Mouse (Mus musculus): ENCODE measurements around the gene Stab1. TPM values are rescaled to one million over a fixed set of nuclear protein-coding genes. Genes with fewer than 3 reads are reported as not detected.
A peak's percentile ranks its signal among the peaks of the same experiment; 100 is the strongest.

The Stab1 gene
- polyA plus RNA-seq, 1 experiment from 2014 or later = 18.5 TPM

DNA sequence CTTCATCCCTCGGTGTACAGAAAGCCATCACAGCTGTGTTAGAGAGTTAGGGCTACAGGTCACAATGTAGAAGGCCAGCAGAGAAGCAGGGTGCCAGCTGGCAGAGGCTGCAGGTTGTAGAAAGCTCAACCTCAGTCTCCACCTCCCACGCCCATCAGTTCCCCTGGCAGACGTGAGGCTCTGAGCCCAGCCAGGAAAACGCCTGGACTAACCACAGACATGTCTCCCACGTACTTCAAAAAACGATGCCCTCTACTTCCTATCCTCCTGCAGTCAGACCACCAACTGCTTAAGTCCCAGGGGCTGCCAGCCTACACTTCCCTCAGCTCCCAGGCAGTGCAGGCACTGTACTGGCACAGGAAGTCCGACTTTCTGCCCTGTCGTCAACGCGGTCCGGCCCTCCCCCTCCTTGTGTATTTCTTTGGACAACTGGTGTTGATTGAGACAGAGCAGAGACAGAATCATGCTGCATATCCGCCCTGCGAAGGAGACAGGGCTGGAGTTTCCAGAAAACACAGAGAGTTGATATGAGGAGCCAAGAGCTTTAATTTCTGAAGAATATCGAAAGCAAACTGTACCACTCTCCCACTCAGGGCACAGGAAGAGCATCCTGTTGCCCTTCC, 26.6 kb upstream of the Stab1 start:
- no peak for ATAC-seq (ENCODE audit: low read depth)
- Histone ChIP-seq H3K4me3 (replicated peaks) (no peak overlapping the region), H3K36me3 (peaks cover 89% of the 10 kb centered on the region), H3K9me3 (replicated peaks) (no peaks in the 10 kb centered on the region), H3K4me1 (replicated peaks) (peaks cover 42% of the 10 kb centered on the region), H3K27ac (peak overlapping the region; percentile 35; the same call in 1 of the 2 replicates), H3K4me2 (no peak overlapping the region), H3K9ac (no peak overlapping the region), H3K27me3 (no peaks in the 10 kb centered on the region)
- no peak for DNase-seq
- 71% methylated on average over 14 of the region's 14 CpGs for WGBS (ENCODE audit: insufficient replicate concordance)

DNA sequence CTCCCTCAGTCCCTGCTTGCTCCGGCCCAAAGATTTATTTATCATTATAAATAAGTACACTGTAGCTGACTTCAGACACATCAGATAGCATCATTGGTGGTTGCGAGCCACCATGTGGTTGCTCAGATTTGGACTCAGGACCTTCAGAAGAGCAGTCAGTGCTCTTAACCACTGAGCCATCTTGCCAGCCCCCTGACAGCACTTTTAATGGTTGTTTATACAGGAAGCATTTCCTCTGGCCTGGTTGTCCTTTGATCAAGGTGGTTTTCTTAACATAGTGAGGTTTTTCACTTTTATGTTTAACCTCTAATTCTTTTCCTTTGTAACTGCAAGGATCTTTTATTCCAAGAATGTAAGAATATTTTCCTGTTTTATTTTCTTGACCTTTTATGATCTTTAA, 26.0 kb upstream of the Stab1 start:
- Histone ChIP-seq H3K4me3 (replicated peaks) (no peak overlapping the region), H3K9me3 (replicated peaks) (no peaks in the 10 kb centered on the region), H3K36me3 (peaks cover 90% of the 10 kb centered on the region), H3K4me1 (replicated peaks) (peaks cover 39% of the 10 kb centered on the region), H3K9ac (no peak overlapping the region), H3K27ac (no peak overlapping the region), H3K4me2 (no peak overlapping the region), H3K27me3 (no peaks in the 10 kb centered on the region)
- WGBS (ENCODE audit: insufficient replicate concordance) = 59% methylated on average over 2 of the region's 2 CpGs
- no peak for DNase-seq
- no peak for ATAC-seq (ENCODE audit: low read depth)

DNA sequence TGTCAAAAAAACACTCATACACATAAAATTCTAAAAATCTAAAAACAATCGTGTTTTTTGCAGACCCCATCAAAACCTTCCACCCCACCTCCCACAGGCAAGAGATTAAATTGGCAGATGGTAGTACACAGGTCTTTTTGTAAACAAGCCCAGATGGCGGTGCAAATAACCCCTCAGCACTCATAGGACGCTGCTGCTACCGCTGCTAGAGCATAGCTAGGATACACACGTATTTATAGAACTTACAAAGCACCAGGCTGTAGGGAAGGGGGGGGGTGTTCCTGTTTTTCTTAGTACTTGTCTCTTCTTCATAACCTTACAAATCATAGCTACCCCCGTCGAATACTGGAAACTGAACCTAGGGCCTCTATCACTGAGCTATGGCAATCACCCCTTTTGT, 25.4 kb upstream of the Stab1 start:
- no peak overlapping the region for H3K27ac ChIP-seq
- H3K9ac ChIP-seq = no peak overlapping the region
- H3K4me3 ChIP-seq (replicated peaks) = no peak overlapping the region
- H3K27me3 ChIP-seq = no peaks in the 10 kb centered on the region
- ATAC-seq (ENCODE audit: low read depth) (no peak), DNase-seq (no peak)
- peaks cover 38% of the 10 kb centered on the region for H3K4me1 ChIP-seq (replicated peaks)
- no peaks in the 10 kb centered on the region for H3K9me3 ChIP-seq (replicated peaks)
- 79% methylated on average over 7 of the region's 7 CpGs for WGBS (ENCODE audit: insufficient replicate concordance)
- H3K4me2 ChIP-seq = no peak overlapping the region
- peaks cover 90% of the 10 kb centered on the region for H3K36me3 ChIP-seq

DNA sequence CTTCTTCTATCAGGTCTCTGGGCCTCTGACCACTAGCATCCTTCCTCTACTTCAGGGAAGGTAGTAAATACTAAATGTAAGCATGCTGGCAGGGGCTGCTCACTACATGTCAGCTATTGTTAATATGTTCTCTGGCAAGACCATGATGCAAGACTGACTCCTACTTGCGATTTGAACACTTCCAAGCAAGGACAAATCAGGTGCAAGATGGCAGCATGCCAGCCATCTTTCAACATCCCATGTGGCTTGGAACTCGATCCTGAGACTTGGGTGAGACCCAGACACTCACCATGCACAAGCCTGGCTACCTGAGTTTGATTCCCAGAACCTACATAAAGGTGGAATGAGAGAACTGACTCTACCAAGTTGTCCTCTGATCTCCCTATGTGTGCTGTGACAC, 23.5 kb upstream of the Stab1 start:
- Histone ChIP-seq H3K4me3 (replicated peaks) (no peak overlapping the region), H3K27me3 (no peaks in the 10 kb centered on the region), H3K4me2 (no peak overlapping the region), H3K9ac (no peak overlapping the region), H3K4me1 (replicated peaks) (peaks cover 23% of the 10 kb centered on the region), H3K27ac (no peak overlapping the region), H3K36me3 (peaks cover 94% of the 10 kb centered on the region), H3K9me3 (replicated peaks) (no peaks in the 10 kb centered on the region)
- 73% methylated on average over 2 of the region's 2 CpGs for WGBS (ENCODE audit: insufficient replicate concordance)
- no peak for DNase-seq
- no peak for ATAC-seq (ENCODE audit: low read depth)

DNA sequence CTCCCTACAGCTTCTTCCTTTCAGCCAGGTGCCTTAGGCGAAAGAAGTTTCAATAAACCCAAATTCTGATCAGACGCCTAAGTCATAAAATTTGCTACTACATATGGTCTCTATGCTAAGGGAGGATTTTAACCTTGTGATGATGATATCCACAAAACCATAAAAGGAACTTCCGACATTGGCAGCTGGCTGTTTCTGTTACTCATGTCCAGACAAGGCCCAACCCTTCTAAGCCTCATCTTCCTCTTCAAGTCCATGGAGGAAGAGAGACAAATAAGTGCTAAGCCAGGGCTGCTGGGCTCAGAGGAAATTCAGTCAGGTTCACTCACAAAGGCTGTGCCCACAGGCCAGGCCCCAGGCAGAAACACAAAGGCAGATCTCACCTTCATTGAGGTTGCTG, 20.9 kb upstream of the Stab1 start:
- Histone ChIP-seq H3K36me3 (peaks cover 100% of the 10 kb centered on the region), H3K4me3 (replicated peaks) (no peak overlapping the region), H3K27me3 (no peaks in the 10 kb centered on the region), H3K9ac (no peak overlapping the region), H3K27ac (peak overlapping the region; percentile 50), H3K9me3 (replicated peaks) (no peaks in the 10 kb centered on the region), H3K4me2 (no peak overlapping the region), H3K4me1 (replicated peaks) (peaks cover 17% of the 10 kb centered on the region)
- DNase-seq (no peak), ATAC-seq (ENCODE audit: low read depth) (no peak)
- WGBS (ENCODE audit: insufficient replicate concordance) = 83% methylated on average over 3 of the region's 3 CpGs

DNA sequence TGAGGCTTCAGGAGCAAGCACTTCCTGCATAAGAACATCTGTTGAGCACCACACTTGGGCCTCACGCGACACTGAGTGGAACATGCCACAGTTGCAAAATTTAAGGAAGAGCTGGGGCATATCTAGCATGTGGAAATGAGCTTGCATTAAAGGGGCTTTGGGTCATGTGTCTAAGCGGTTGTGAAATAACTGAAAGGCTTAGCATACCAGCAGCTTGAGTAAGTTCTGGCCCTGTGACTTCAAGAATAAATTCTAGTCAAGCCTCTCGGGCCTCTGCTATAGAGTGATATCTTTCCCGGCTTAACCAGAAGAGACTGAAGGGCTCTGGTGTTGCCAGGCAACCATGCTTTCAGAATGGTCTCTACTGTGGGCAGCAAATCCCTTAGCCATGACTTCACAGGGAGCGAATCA, 20.3 kb upstream of the Stab1 start:
- H3K4me3 ChIP-seq (replicated peaks) = no peak overlapping the region
- no peak overlapping the region for H3K4me2 ChIP-seq
- WGBS (ENCODE audit: insufficient replicate concordance) = 72% methylated on average over 6 of the region's 6 CpGs
- peaks cover 100% of the 10 kb centered on the region for H3K36me3 ChIP-seq
- ATAC-seq (ENCODE audit: low read depth) (peak; percentile 25; the same call in 1 of the 2 replicates), DNase-seq (no peak)
- no peaks in the 10 kb centered on the region for H3K27me3 ChIP-seq
- H3K9me3 ChIP-seq (replicated peaks) = no peaks in the 10 kb centered on the region
- no peak overlapping the region for H3K9ac ChIP-seq
- peak overlapping the region; percentile 50 for H3K27ac ChIP-seq
- H3K4me1 ChIP-seq (replicated peaks) = peaks cover 23% of the 10 kb centered on the region

DNA sequence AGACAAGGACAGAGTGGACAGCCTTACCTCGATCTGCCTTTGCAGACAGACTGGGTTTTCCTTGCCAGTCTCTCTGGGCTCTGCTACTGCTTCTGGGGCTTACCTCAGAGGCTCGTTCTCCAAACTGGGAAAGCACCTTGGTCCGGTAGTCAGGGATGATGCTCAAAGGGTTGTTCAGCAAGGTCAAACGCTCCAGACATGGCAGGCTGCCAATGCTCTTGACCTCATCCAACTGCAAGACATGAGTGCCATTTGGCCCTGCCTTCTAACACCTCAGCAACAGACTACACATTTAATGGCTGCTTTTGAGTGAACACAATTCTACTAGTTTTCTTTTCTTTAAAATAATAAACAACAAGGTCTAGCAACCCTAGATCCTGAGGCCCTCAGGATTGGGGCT, 18.2 kb upstream of the Stab1 start:
- no peak overlapping the region for H3K27ac ChIP-seq
- no peak overlapping the region for H3K4me3 ChIP-seq (replicated peaks)
- no peaks in the 10 kb centered on the region for H3K9me3 ChIP-seq (replicated peaks)
- no peak overlapping the region for H3K4me2 ChIP-seq
- DNase-seq = no peak
- no peaks in the 10 kb centered on the region for H3K27me3 ChIP-seq
- H3K4me1 ChIP-seq (replicated peaks) = peaks cover 42% of the 10 kb centered on the region
- no peak overlapping the region for H3K9ac ChIP-seq
- peaks cover 100% of the 10 kb centered on the region for H3K36me3 ChIP-seq
- no peak for ATAC-seq (ENCODE audit: low read depth)
- WGBS (ENCODE audit: insufficient replicate concordance) = 77% methylated on average over 4 of the region's 4 CpGs

DNA sequence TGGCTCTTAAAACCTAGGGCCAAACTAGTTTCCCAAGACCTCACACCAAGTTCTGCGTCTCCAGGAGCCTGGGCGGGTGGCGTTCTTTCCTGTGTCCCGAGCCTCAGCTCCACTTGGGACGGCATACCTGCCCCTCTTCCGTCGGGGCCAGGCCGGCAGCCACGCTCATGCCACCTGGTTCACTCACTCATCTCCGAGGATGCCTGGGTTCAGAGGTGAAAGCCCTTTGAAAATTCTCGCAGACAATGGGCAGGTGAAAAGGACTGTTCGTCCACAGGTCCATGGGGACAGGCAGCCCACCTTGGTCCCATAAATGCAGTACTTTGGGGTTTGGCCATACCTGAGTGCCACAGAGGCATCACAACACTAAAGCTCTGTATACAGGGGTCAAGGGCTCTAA, 15.8 kb upstream of the Stab1 start:
- H3K4me3 ChIP-seq (replicated peaks) = no peak overlapping the region
- H3K4me1 ChIP-seq (replicated peaks) = peaks cover 42% of the 10 kb centered on the region
- ATAC-seq (ENCODE audit: low read depth) = no peak
- WGBS (ENCODE audit: insufficient replicate concordance) = 87% methylated on average over 12 of the region's 12 CpGs
- H3K27ac ChIP-seq = peak overlapping the region; percentile 70
- H3K36me3 ChIP-seq = peaks cover 99% of the 10 kb centered on the region
- no peak for DNase-seq
- H3K9me3 ChIP-seq (replicated peaks) = no peaks in the 10 kb centered on the region
- no peak overlapping the region for H3K4me2 ChIP-seq
- H3K27me3 ChIP-seq = no peaks in the 10 kb centered on the region
- H3K9ac ChIP-seq = no peak overlapping the region

DNA sequence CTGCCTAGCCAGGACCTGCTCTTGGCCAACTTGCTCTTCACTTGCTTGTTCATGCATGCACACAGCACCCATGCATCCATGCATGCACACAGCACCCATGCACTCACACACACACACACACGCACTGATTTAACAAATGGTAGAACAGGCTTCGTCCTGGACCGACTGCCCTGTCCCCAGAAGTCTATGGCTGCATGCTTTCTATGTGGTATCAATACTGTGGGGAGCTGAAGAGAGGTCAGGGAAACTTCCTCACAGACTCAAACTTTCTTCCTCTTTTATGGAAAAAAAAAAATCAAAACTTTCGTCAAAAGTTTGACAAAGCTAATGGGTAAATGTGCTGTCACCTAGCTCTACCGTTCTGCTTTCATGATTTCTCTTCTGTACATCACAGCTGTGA, 15.1 kb upstream of the Stab1 start:
- DNase-seq = no peak
- no peak overlapping the region for H3K4me2 ChIP-seq
- H3K36me3 ChIP-seq = peaks cover 99% of the 10 kb centered on the region
- H3K9me3 ChIP-seq (replicated peaks) = no peaks in the 10 kb centered on the region
- no peaks in the 10 kb centered on the region for H3K27me3 ChIP-seq
- 0 out of 2 replicates have a peak, but pooled peaks have one; percentile 4 for ATAC-seq (ENCODE audit: low read depth)
- peaks cover 39% of the 10 kb centered on the region for H3K4me1 ChIP-seq (replicated peaks)
- no peak overlapping the region for H3K9ac ChIP-seq
- H3K27ac ChIP-seq = peak overlapping the region; percentile 70
- 58% methylated on average over 5 of the region's 5 CpGs for WGBS (ENCODE audit: insufficient replicate concordance)
- H3K4me3 ChIP-seq (replicated peaks) = no peak overlapping the region

DNA sequence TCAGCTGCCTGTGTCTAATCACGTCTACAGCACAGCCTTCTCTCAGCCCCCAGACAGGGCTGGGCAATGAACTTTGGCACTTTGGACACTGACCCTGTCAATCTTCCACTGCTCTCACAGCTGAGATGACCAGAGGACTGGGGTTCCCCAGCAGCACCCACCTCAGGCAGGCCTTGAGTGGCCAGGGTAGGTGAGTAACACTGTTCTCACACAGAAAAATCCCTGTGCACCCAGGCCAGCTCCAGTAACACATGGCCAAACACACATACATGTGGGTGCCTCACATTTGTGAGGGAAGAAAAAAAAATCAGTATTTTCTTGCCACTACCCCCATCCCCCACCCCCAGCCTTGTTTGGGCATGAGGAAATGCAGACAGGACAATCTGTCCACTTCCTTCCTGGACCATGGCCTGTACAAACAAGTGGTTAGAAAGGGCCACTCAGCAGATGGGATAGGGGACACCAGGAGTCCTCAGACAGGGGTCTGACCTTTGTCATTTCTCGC, 14.4 kb upstream of the Stab1 start:
- no peak overlapping the region for H3K4me3 ChIP-seq (replicated peaks)
- no peaks in the 10 kb centered on the region for H3K27me3 ChIP-seq
- H3K9ac ChIP-seq = no peak overlapping the region; the same call in 1 of the 2 replicates
- WGBS (ENCODE audit: insufficient replicate concordance) = 68% methylated on average over 2 of the region's 2 CpGs
- DNase-seq (no peak), ATAC-seq (ENCODE audit: low read depth) (peak; percentile 57)
- no peaks in the 10 kb centered on the region for H3K9me3 ChIP-seq (replicated peaks)
- no peak overlapping the region for H3K4me2 ChIP-seq
- H3K27ac ChIP-seq = peak overlapping the region; percentile 70
- peaks cover 39% of the 10 kb centered on the region for H3K4me1 ChIP-seq (replicated peaks)
- peaks cover 97% of the 10 kb centered on the region for H3K36me3 ChIP-seq

DNA sequence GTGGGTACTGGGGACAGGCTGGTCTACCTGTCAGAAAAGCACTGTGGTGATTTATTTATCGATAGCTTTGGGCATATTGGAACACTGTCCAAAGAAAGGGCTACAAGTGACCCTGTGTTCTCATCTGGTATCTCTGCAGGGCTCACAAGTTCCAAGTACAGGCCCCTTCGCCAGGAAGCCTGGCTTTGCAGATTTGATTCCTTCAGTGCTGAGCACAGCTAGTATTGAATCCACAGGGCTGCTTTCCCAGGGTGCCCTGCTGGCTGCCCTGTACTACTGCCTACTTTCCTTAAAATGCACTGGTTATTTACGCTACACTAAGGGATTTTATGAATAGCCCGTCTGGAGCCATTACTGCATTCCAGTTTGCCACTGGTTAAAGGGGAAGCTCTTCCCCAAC, 13.1 kb upstream of the Stab1 start:
- no peak overlapping the region for H3K4me3 ChIP-seq (replicated peaks)
- no peak overlapping the region for H3K9ac ChIP-seq
- H3K4me2 ChIP-seq = no peak overlapping the region
- 86% methylated on average over 4 of the region's 4 CpGs for WGBS (ENCODE audit: insufficient replicate concordance)
- ATAC-seq (ENCODE audit: low read depth) = no peak
- peaks cover 35% of the 10 kb centered on the region for H3K4me1 ChIP-seq (replicated peaks)
- H3K9me3 ChIP-seq (replicated peaks) = no peaks in the 10 kb centered on the region
- H3K27ac ChIP-seq = 0 out of 2 replicates have a peak overlapping the region, but pooled peaks have one; percentile 63
- no peaks in the 10 kb centered on the region for H3K27me3 ChIP-seq
- peaks cover 97% of the 10 kb centered on the region for H3K36me3 ChIP-seq
- DNase-seq = no peak

DNA sequence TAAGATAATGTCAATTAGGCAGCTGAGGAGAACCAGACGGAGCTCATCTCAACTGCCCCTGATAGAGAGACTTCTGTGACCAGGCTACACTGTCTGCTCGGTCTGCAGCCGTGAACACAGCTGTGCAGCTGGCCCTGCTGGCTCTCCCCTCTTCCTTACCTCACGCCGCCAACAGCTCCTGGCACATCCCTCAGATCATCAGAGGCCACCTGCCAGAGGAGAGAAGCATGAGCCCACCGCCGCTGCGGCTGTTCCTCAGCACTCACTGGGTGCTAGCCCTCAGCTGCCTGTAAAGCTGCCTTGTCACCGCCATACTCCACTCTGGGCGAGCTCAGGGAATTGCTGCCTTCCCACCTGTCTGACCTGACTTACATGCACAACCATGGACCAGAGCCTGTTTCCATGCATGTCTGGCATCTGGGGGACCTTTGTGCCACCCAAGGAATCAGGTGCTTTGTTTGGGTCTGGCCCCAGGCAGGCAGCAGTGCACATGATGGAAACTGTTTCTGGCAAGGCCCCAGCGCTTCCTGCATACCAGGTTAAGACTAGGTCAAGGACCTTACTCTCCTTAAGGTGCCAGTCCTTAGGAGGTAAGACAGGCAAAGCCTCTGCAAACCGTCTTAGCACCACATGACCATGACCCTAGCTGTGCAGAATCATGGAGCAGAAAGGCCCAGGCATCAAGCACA, 11.4 kb upstream of the Stab1 start:
- WGBS (ENCODE audit: insufficient replicate concordance) = 78% methylated on average over 12 of the region's 12 CpGs
- no peak for ATAC-seq (ENCODE audit: low read depth)
- Histone ChIP-seq H3K9me3 (replicated peaks) (no peaks in the 10 kb centered on the region), H3K4me3 (replicated peaks) (no peak overlapping the region), H3K27ac (no peak overlapping the region), H3K27me3 (no peaks in the 10 kb centered on the region), H3K4me2 (no peak overlapping the region), H3K36me3 (peaks cover 97% of the 10 kb centered on the region), H3K9ac (no peak overlapping the region), H3K4me1 (replicated peaks) (peaks cover 29% of the 10 kb centered on the region)
- DNase-seq = no peak
